Mouse (Mus musculus) cortical plate, adult 2 months (tissue): ENCODE data around the gene Tmeff2.

ENCODE experiments used
- CTCF ChIP-seq: fragments of 200-500 bp; IDR thresholded peaks from 2 replicates; pipeline ENCODE4 v1.5.1; 2011; ENCODE audit warnings: mild to moderate bottlenecking, control low read depth, low read length; ENCODE audit not compliant: insufficient read depth; ENCODE audit errors: extremely low read depth
- POLR2A ChIP-seq: fragments of 200-500 bp; IDR thresholded peaks from 2 replicates; pipeline ENCODE4 v1.6.1; 2011; ENCODE audit warnings: mild to moderate bottlenecking, low read length, control low read depth; ENCODE audit not compliant: insufficient read depth; ENCODE audit errors: extremely low read depth

GRCm38 (mm10) chr1:51090212-51090761, 189.8 kb downstream of the Tmeff2 start:
- TF ChIP-seq CTCF (no peak), POLR2A (no peak)
